Mouse (Mus musculus): ENCODE measurements around the gene Nup93. TPM values are rescaled to one million over a fixed set of nuclear protein-coding genes. Genes with fewer than 3 reads are reported as not detected.
A peak's percentile ranks its signal among the peaks of the same experiment; 100 is the strongest.

The Nup93 gene
- polyA plus RNA-seq, 1 experiment: 54.7 TPM

GRCm38 (mm10) chr8:94324071-94324470 lies 109.7 kb downstream of the Nup93 start:
- DNase-seq (ENCODE audit: low read depth): no peak
- TF ChIP-seq POLR2A (IDR thresholded peaks at IDR 0.05; ENCODE audit: borderline replicate concordance, extremely low read depth, insufficient read depth, insufficient read length, poor library complexity, severe bottlenecking) (no peak), CTCF (IDR thresholded peaks at IDR 0.05; ENCODE audit: borderline replicate concordance, extremely low read depth, insufficient read depth, insufficient read length) (no peak)

GRCm38 (mm10) chr8:94326016-94326415 lies 111.7 kb downstream of the Nup93 start:
- TF ChIP-seq CTCF (IDR thresholded peaks at IDR 0.05; ENCODE audit: borderline replicate concordance, extremely low read depth, insufficient read depth, insufficient read length) (no peak), POLR2A (IDR thresholded peaks at IDR 0.05; ENCODE audit: borderline replicate concordance, extremely low read depth, insufficient read depth, insufficient read length, poor library complexity, severe bottlenecking) (no peak)
- DNase-seq (ENCODE audit: low read depth): no peak

- TF ChIP-seq CTCF (IDR thresholded peaks at IDR 0.05; ENCODE audit: borderline replicate concordance, extremely low read depth, insufficient read depth, insufficient read length) (no peak), POLR2A (IDR thresholded peaks at IDR 0.05; ENCODE audit: borderline replicate concordance, extremely low read depth, insufficient read depth, insufficient read length, poor library complexity, severe bottlenecking) (no peak)
- no peak for DNase-seq (ENCODE audit: low read depth)
Observed at GRCm38 (mm10) chr8:94328932-94329728, 114.8 kb downstream of the Nup93 start, which contains the start of gene Slc12a3. Gene Slc12a3 (plus strand): TSS chr8:94329201.

- peak; percentile 87 for TF ChIP-seq CTCF (IDR thresholded peaks at IDR 0.05; ENCODE audit: borderline replicate concordance, extremely low read depth, insufficient read depth, insufficient read length)
- no peak for TF ChIP-seq POLR2A (IDR thresholded peaks at IDR 0.05; ENCODE audit: borderline replicate concordance, extremely low read depth, insufficient read depth, insufficient read length, poor library complexity, severe bottlenecking)
- DNase-seq (ENCODE audit: low read depth): peak; percentile 87
Observed at GRCm38 (mm10) chr8:94330733-94331132, 116.4 kb downstream of the Nup93 start.

GRCm38 (mm10) chr8:94333345-94333744 lies 119.0 kb downstream of the Nup93 start:
- TF ChIP-seq POLR2A (IDR thresholded peaks at IDR 0.05; ENCODE audit: borderline replicate concordance, extremely low read depth, insufficient read depth, insufficient read length, poor library complexity, severe bottlenecking): no peak
- TF ChIP-seq CTCF (IDR thresholded peaks at IDR 0.05; ENCODE audit: borderline replicate concordance, extremely low read depth, insufficient read depth, insufficient read length): no peak; the same call in 1 of the 2 replicates
- DNase-seq (ENCODE audit: low read depth): no peak

GRCm38 (mm10) chr8:94337559-94337958 lies 123.2 kb downstream of the Nup93 start:
- TF ChIP-seq CTCF (IDR thresholded peaks at IDR 0.05; ENCODE audit: borderline replicate concordance, extremely low read depth, insufficient read depth, insufficient read length) (no peak), POLR2A (IDR thresholded peaks at IDR 0.05; ENCODE audit: borderline replicate concordance, extremely low read depth, insufficient read depth, insufficient read length, poor library complexity, severe bottlenecking) (no peak)
- no peak for DNase-seq (ENCODE audit: low read depth)

GRCm38 (mm10) chr8:94340796-94341195 lies 126.4 kb downstream of the Nup93 start:
- no peak for DNase-seq (ENCODE audit: low read depth)
- no peak for TF ChIP-seq CTCF (IDR thresholded peaks at IDR 0.05; ENCODE audit: borderline replicate concordance, extremely low read depth, insufficient read depth, insufficient read length)
- no peak for TF ChIP-seq POLR2A (IDR thresholded peaks at IDR 0.05; ENCODE audit: borderline replicate concordance, extremely low read depth, insufficient read depth, insufficient read length, poor library complexity, severe bottlenecking)

GRCm38 (mm10) chr8:94342691-94343090 lies 128.3 kb downstream of the Nup93 start:
- TF ChIP-seq POLR2A (IDR thresholded peaks at IDR 0.05; ENCODE audit: borderline replicate concordance, extremely low read depth, insufficient read depth, insufficient read length, poor library complexity, severe bottlenecking) (no peak), CTCF (IDR thresholded peaks at IDR 0.05; ENCODE audit: borderline replicate concordance, extremely low read depth, insufficient read depth, insufficient read length) (no peak)
- no peak for DNase-seq (ENCODE audit: low read depth)

GRCm38 (mm10) chr8:94343290-94343689 lies 128.9 kb downstream of the Nup93 start:
- DNase-seq (ENCODE audit: low read depth): peak; percentile 77
- TF ChIP-seq CTCF (IDR thresholded peaks at IDR 0.05; ENCODE audit: borderline replicate concordance, extremely low read depth, insufficient read depth, insufficient read length) (peak; percentile 81; the same call in 1 of the 2 replicates), POLR2A (IDR thresholded peaks at IDR 0.05; ENCODE audit: borderline replicate concordance, extremely low read depth, insufficient read depth, insufficient read length, poor library complexity, severe bottlenecking) (no peak)

GRCm38 (mm10) chr8:94343778-94344320 lies 129.5 kb downstream of the Nup93 start:
- no peak for DNase-seq (ENCODE audit: low read depth)
- TF ChIP-seq CTCF (IDR thresholded peaks at IDR 0.05; ENCODE audit: borderline replicate concordance, extremely low read depth, insufficient read depth, insufficient read length) (no peak), POLR2A (IDR thresholded peaks at IDR 0.05; ENCODE audit: borderline replicate concordance, extremely low read depth, insufficient read depth, insufficient read length, poor library complexity, severe bottlenecking) (no peak)

- no peak for DNase-seq (ENCODE audit: low read depth)
Observed at GRCm38 (mm10) chr8:94345657-94346056, 131.3 kb downstream of the Nup93 start.

More at GRCm38 (mm10) chr8:94345657-94346056, 131.3 kb downstream of the Nup93 start:
- no peak for TF ChIP-seq POLR2A (IDR thresholded peaks at IDR 0.05; ENCODE audit: borderline replicate concordance, extremely low read depth, insufficient read depth, insufficient read length, poor library complexity, severe bottlenecking)
- TF ChIP-seq CTCF (IDR thresholded peaks at IDR 0.05; ENCODE audit: borderline replicate concordance, extremely low read depth, insufficient read depth, insufficient read length): no peak
